Mouse (Mus musculus) bone marrow macrophage, adult 2 months (primary cell): Measurements from ENCODE around the gene H6pd.

Experiments used
- CTCF ChIP-seq: IDR thresholded peaks from 2 replicates; pipeline ENCODE4 v1.5.1; 2012; ENCODE audit warnings: low read depth, mild to moderate bottlenecking, low read length, moderate library complexity
- POLR2A ChIP-seq: IDR thresholded peaks from 2 replicates; pipeline ENCODE4 v1.6.1; 2012; ENCODE audit warnings: mild to moderate bottlenecking, low read depth, low read length, borderline replicate concordance

GRCm38 (mm10) chr4:149948119-149948518 is 60.7 kb downstream of the H6pd start:
- no peak for TF ChIP-seq POLR2A
- no peak for TF ChIP-seq CTCF
